Mouse (Mus musculus) left cerebral cortex, adult 6 months (tissue): ENCODE data around the gene Dclk2. TPM values are rescaled to one million over a fixed set of nuclear protein-coding genes. Genes with fewer than 3 reads are reported as not detected.

Experiments used
- long read RNA-seq, 2 experiments: library from polyadenylated mRNA; unstranded; transcript quantifications; one replicate each; pipeline ENCODE4 v2.0.0; 2019 to 2020
- polyA plus RNA-seq: library from polyadenylated mRNA; unstranded; fragments of <200 nt; fragmentation: Nextera tagmentation; gene quantifications from 2 replicates; pipeline ENCODE4 v1.2.3, GENCODE M21; 2021

Dclk2 gene
- 6.9 and 18.0 TPM in 2 replicates for polyA plus RNA-seq
- long read RNA-seq, experiment 1, full-length matches to known transcripts = 4 of 107 reads
- long read RNA-seq, experiment 1, partial matches to known transcripts = 17 of 107 reads
- long read RNA-seq, experiment 1, other reads (novel, unspliced or antisense) = 86 of 107 reads
- long read RNA-seq, experiment 2, partial matches to known transcripts = 7 of 16 reads
- long read RNA-seq, experiment 2, other reads (novel, unspliced or antisense) = 9 of 16 reads

DNA sequence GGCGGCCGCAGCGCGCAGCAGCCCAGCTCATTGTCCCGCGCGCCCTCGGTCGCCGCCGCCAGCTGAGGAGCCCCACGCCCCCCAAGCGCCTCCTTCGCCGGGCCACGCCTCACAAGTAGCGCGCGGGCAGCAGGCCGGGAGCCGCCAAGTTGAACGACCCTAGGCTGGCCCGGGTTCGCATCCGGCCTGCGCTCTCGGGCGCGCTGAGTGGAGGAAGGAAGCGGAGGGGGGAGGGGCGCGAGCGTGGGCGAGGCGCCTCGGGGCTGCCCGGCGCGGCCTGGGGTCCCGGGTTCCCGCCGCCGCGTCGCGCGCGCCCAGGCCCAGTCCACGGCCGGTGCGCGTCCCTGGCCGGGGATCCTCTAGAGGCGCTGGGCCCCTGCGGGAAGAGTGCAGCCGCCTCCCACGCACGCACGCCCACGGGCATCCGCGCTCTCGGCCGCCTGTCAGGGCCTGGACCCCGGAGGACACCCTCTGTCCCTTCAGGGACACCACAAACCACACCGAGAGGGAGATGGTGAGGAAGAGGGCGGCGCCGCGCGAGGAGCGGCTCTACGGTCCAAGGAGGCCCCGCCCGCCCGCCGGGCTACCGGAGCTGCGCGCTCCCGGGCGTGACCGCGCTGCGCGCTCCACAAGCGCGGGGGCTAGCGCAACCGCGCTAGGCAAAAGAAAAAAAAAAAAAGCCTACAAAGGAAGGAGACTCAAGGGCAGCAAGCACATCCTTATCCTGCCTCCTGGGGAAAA lies at the start of gene Dclk2:
Dclk2 (minus strand) TSS at position 510 of the 741 bp plus-strand sequence.

Other genes starting within 250 kb of the Dclk2 start
- gene Cd1d1, start 78.6 kb upstream of the Dclk2 start, polyA plus RNA-seq = 0.76 and 0.99 TPM in 2 replicates